Mouse (Mus musculus): ENCODE measurements around the gene Slc35g3.

- TF ChIP-seq POLR2A (IDR thresholded peaks at IDR 0.05; ENCODE audit: insufficient read depth, low read depth, low read length) (peak; percentile 30; the same call in 1 of the 2 replicates), CTCF (IDR thresholded peaks at IDR 0.05; ENCODE audit: insufficient read depth, low read depth, low read length) (no peak)
These were observed 3.7 kb upstream of the Slc35g3 start, which contains the start of gene Zbtb4 for GRCm38 (mm10) chr11:69765221-69766125.
